16 mouse cellular contexts compared by ENCODE assay signal in genomic region chr6:127629249-127629648, GRCm38 (mm10).
"Had no signal": no experiment of that assay in that cellular context is flagged by ENCODE, and none has a peak within 500 bp of the region (broad histone marks: within the 10 kb centered on the region; RNA-seq: fewer than 3 reads in every experiment).

No protein-coding gene starts in this region.

- H3K9ac ChIP-seq: neural tube, embryonic 12.5 days; neural tube, embryonic 13.5 days; neural tube, embryonic 15.5 days; stomach, embryonic 15.5 days had no signal

- H3K4me2 ChIP-seq: neural tube, embryonic 12.5 days; neural tube, embryonic 13.5 days; neural tube, embryonic 15.5 days; stomach, embryonic 15.5 days had no signal

- H3K27ac ChIP-seq: neural tube, embryonic 12.5 days; neural tube, embryonic 13.5 days; neural tube, embryonic 15.5 days; stomach, embryonic 15.5 days; stomach, postnatal 0 days had no signal

- H3K4me3 ChIP-seq: neural tube, embryonic 12.5 days; neural tube, embryonic 13.5 days; neural tube, embryonic 15.5 days; stomach, embryonic 15.5 days had no signal

- H3K27me3 ChIP-seq: neural tube, embryonic 12.5 days; neural tube, embryonic 13.5 days; neural tube, embryonic 15.5 days; stomach, embryonic 15.5 days had no signal

- H3K4me1 ChIP-seq: stomach, embryonic 15.5 days had no signal

- H3K36me3 ChIP-seq: neural tube, embryonic 12.5 days; neural tube, embryonic 13.5 days; neural tube, embryonic 15.5 days; stomach, embryonic 15.5 days had no signal

- DNase-seq: retina, postnatal 1 day; right cerebral cortex, postnatal 14 days; right cerebral cortex, postnatal 25 days; right cerebral cortex, postnatal 4 days; spleen, adult 18-20 months; thymus, adult 18-20 months; thymus, adult 2 months; thymus, postnatal 14 days; thymus, postnatal 25 days; thymus, postnatal 36 days; thymus, postnatal 4 days had no signal

- H3K9me3 ChIP-seq: neural tube, embryonic 12.5 days; neural tube, embryonic 13.5 days; neural tube, embryonic 15.5 days; stomach, embryonic 15.5 days had no signal
